Comparison of ENCODE assay signal across 23 mouse cellular contexts in genomic region chr3:17201773-17202172, GRCm38 (mm10).
DNase-seq lines count a peak whose midpoint lies in the region; ATAC-seq and TF ChIP-seq lines count a peak whose summit lies in the region.
"Had no signal": no experiment of that assay in that cellular context is flagged by ENCODE, and none has a peak within 500 bp of the region (broad histone marks: within the 10 kb centered on the region; RNA-seq: fewer than 3 reads in every experiment).

No protein-coding gene starts in this region.

- intact Hi-C loops in heart, postnatal 10 days (cut with DNase I), result no loop called here

- no peak overlapping the region for H3K9ac ChIP-seq in hindbrain, embryonic 16.5 days (ENCODE audit: low read depth, low read length)
- no peak overlapping the region for H3K9ac ChIP-seq in midbrain, postnatal 0 days (replicated peaks; ENCODE audit: low read length, poor library complexity, severe bottlenecking)
- no peak overlapping the region for H3K9ac ChIP-seq in midbrain, embryonic 11.5 days (ENCODE audit: low read length)
- no peak overlapping the region; the same call in 1 of the 2 replicates for H3K9ac ChIP-seq in forebrain, embryonic 16.5 days (replicated peaks; ENCODE audit: low read depth, low read length)
- H3K9ac ChIP-seq: embryonic facial prominence, embryonic 15.5 days; hindbrain, embryonic 12.5 days; intestine, embryonic 15.5 days; liver, embryonic 15.5 days; lung, embryonic 15.5 days had no signal

- no peak for TF ChIP-seq CTCF in midbrain, postnatal 0 days (IDR thresholded peaks at IDR 0.05)

- ATAC-seq in hindbrain, embryonic 16.5 days, result peak; percentile 42; the same call in 1 of the 2 replicates
- no peak for ATAC-seq in midbrain, postnatal 0 days (ENCODE audit: low FRiP score)
- ATAC-seq in midbrain, embryonic 11.5 days (ENCODE audit: low FRiP score), result no peak
- ATAC-seq in forebrain, embryonic 16.5 days, result peak; percentile 79
- ATAC-seq: intestine, embryonic 15.5 days had no signal

- no peak overlapping the region for H3K27ac ChIP-seq in hindbrain, embryonic 16.5 days (ENCODE audit: low read depth, low read length)
- H3K27ac ChIP-seq in hindbrain, embryonic 10.5 days, result no peak overlapping the region
- H3K27ac ChIP-seq in midbrain, postnatal 0 days (ENCODE audit: low read depth, low read length), result no peak overlapping the region
- no peak overlapping the region for H3K27ac ChIP-seq in midbrain, embryonic 11.5 days (ENCODE audit: low read depth, low read length)
- no peak overlapping the region for H3K27ac ChIP-seq in forebrain, embryonic 16.5 days (ENCODE audit: low read length)
- H3K27ac ChIP-seq: embryonic facial prominence, embryonic 15.5 days; hindbrain, embryonic 12.5 days; intestine, embryonic 15.5 days; limb, embryonic 10.5 days; liver, embryonic 15.5 days; lung, embryonic 15.5 days had no signal

- H3K27me3 ChIP-seq in hindbrain, embryonic 16.5 days (replicated peaks; ENCODE audit: control insufficient read depth, insufficient read depth, low read length), result no peaks in the 10 kb centered on the region
- no peaks in the 10 kb centered on the region for H3K27me3 ChIP-seq in hindbrain, embryonic 10.5 days (ENCODE audit: insufficient read depth, poor library complexity, severe bottlenecking)
- H3K27me3 ChIP-seq in midbrain, postnatal 0 days (ENCODE audit: insufficient read depth, low read length), result no peaks in the 10 kb centered on the region
- H3K27me3 ChIP-seq in midbrain, embryonic 11.5 days (ENCODE audit: control insufficient read depth, insufficient read depth, low read length), result no peaks in the 10 kb centered on the region
- no peaks in the 10 kb centered on the region for H3K27me3 ChIP-seq in forebrain, embryonic 16.5 days (replicated peaks; ENCODE audit: control insufficient read depth, insufficient read depth, low read length)
- H3K27me3 ChIP-seq: embryonic facial prominence, embryonic 15.5 days; hindbrain, embryonic 12.5 days; intestine, embryonic 15.5 days; liver, embryonic 15.5 days; lung, embryonic 15.5 days had no signal

- no peaks in the 10 kb centered on the region for H3K36me3 ChIP-seq in hindbrain, embryonic 16.5 days (ENCODE audit: control insufficient read depth, insufficient read depth, low read length)
- no peaks in the 10 kb centered on the region for H3K36me3 ChIP-seq in hindbrain, embryonic 10.5 days
- no peaks in the 10 kb centered on the region for H3K36me3 ChIP-seq in midbrain, postnatal 0 days (ENCODE audit: insufficient read depth, low read length)
- H3K36me3 ChIP-seq in midbrain, embryonic 11.5 days (ENCODE audit: control insufficient read depth, insufficient read depth, low read length), result no peaks in the 10 kb centered on the region
- no peaks in the 10 kb centered on the region for H3K36me3 ChIP-seq in forebrain, embryonic 16.5 days (ENCODE audit: control insufficient read depth, insufficient read depth)
- H3K36me3 ChIP-seq: embryonic facial prominence, embryonic 15.5 days; hindbrain, embryonic 12.5 days; intestine, embryonic 15.5 days; limb, embryonic 10.5 days; liver, embryonic 15.5 days; lung, embryonic 15.5 days had no signal

- H3K4me1 ChIP-seq in hindbrain, embryonic 16.5 days (ENCODE audit: control insufficient read depth, insufficient read depth, low read depth, low read length), result no peaks in the 10 kb centered on the region
- no peaks in the 10 kb centered on the region for H3K4me1 ChIP-seq in hindbrain, embryonic 10.5 days (replicated peaks)
- no peaks in the 10 kb centered on the region for H3K4me1 ChIP-seq in midbrain, postnatal 0 days (ENCODE audit: insufficient read depth, low read length)
- H3K4me1 ChIP-seq in midbrain, embryonic 11.5 days (ENCODE audit: control insufficient read depth, insufficient read depth, low read length), result no peaks in the 10 kb centered on the region
- H3K4me1 ChIP-seq in forebrain, embryonic 16.5 days (replicated peaks; ENCODE audit: control insufficient read depth, insufficient read depth, low read length), result no peaks in the 10 kb centered on the region
- H3K4me1 ChIP-seq: embryonic facial prominence, embryonic 15.5 days; hindbrain, embryonic 12.5 days; intestine, embryonic 15.5 days; limb, embryonic 10.5 days; liver, embryonic 15.5 days; lung, embryonic 15.5 days had no signal

- no peak overlapping the region for H3K4me3 ChIP-seq in hindbrain, embryonic 16.5 days (ENCODE audit: low read length)
- H3K4me3 ChIP-seq in hindbrain, embryonic 10.5 days, result no peak overlapping the region
- H3K4me3 ChIP-seq in midbrain, postnatal 0 days (ENCODE audit: low read depth, low read length), result no peak overlapping the region
- no peak overlapping the region for H3K4me3 ChIP-seq in midbrain, embryonic 11.5 days (ENCODE audit: low read depth, low read length)
- no peak overlapping the region for H3K4me3 ChIP-seq in forebrain, embryonic 16.5 days (replicated peaks; ENCODE audit: low read length)
- H3K4me3 ChIP-seq: embryonic facial prominence, embryonic 15.5 days; hindbrain, embryonic 12.5 days; intestine, embryonic 15.5 days; limb, embryonic 10.5 days; liver, embryonic 15.5 days; lung, embryonic 15.5 days had no signal

- no peaks in the 10 kb centered on the region for H3K9me3 ChIP-seq in hindbrain, embryonic 16.5 days (ENCODE audit: control insufficient read depth, low read length)
- H3K9me3 ChIP-seq in hindbrain, embryonic 10.5 days, result no peaks in the 10 kb centered on the region
- no peaks in the 10 kb centered on the region for H3K9me3 ChIP-seq in midbrain, postnatal 0 days (ENCODE audit: low read length)
- no peaks in the 10 kb centered on the region for H3K9me3 ChIP-seq in midbrain, embryonic 11.5 days (ENCODE audit: control insufficient read depth, low read length)
- no peaks in the 10 kb centered on the region for H3K9me3 ChIP-seq in forebrain, embryonic 16.5 days (ENCODE audit: control insufficient read depth, low read length)
- H3K9me3 ChIP-seq: embryonic facial prominence, embryonic 15.5 days; hindbrain, embryonic 12.5 days; intestine, embryonic 15.5 days; limb, embryonic 10.5 days; liver, embryonic 15.5 days; lung, embryonic 15.5 days had no signal

- no peak overlapping the region for H3K4me2 ChIP-seq in hindbrain, embryonic 16.5 days (ENCODE audit: low read length)
- H3K4me2 ChIP-seq in midbrain, postnatal 0 days (ENCODE audit: low read depth, low read length, poor library complexity, severe bottlenecking), result no peak overlapping the region
- no peak overlapping the region for H3K4me2 ChIP-seq in midbrain, embryonic 11.5 days
- no peak overlapping the region for H3K4me2 ChIP-seq in forebrain, embryonic 16.5 days (ENCODE audit: low read length)
- H3K4me2 ChIP-seq: embryonic facial prominence, embryonic 15.5 days; heart, embryonic 11.5 days; hindbrain, embryonic 12.5 days; intestine, embryonic 15.5 days; liver, embryonic 15.5 days; lung, embryonic 15.5 days had no signal

- no peak for DNase-seq in hindbrain, embryonic 10.5 days (ENCODE audit: low spot score)
- DNase-seq in midbrain, postnatal 0 days (ENCODE audit: low spot score), result peak; percentile 42
- no peak for DNase-seq in midbrain, embryonic 11.5 days (ENCODE audit: low spot score, missing footprints)
- no peak for DNase-seq in spleen, postnatal 4 days (ENCODE audit: low spot score in 2 of 2)
- DNase-seq in heart, postnatal 10 days, result no peak
- DNase-seq: adrenal gland, adult 2 months; cerebellum, adult 9-10 months; gastrocnemius, postnatal 10 days; heart, adult 11 months; kidney, adult 8-10 months; kidney, postnatal 14 days; liver; lung, postnatal 4 days; thymus, postnatal 25 days had no signal

- 53% methylated on average over 3 of the region's 3 CpGs for WGBS in hindbrain, embryonic 16.5 days
- WGBS in hindbrain, embryonic 10.5 days, result 90% methylated on average over 3 of the region's 3 CpGs
- 76% methylated on average over 3 of the region's 3 CpGs for WGBS in midbrain, postnatal 0 days
- 88% methylated on average over 3 of the region's 3 CpGs for WGBS in midbrain, embryonic 11.5 days
- 39% methylated on average over 3 of the region's 3 CpGs for WGBS in forebrain, embryonic 16.5 days

Comparison
In these comparisons a context has a peak if more than half of its experiments do, and no peak if none do; other contexts are left out.
1. ATAC-seq: peak in hindbrain, embryonic 16.5 days (single experiment) and forebrain, embryonic 16.5 days (single experiment); none in midbrain, postnatal 0 days (single experiment) and midbrain, embryonic 11.5 days (single experiment).